Mouse (Mus musculus): Measurements from ENCODE around the gene Mvp.

- TF ChIP-seq CTCF (IDR thresholded peaks at IDR 0.05), result peak; percentile 39
- no peak for TF ChIP-seq EP300 (IDR thresholded peaks at IDR 0.05)
Observed at GRCm38 (mm10) chr7:126996449-126996848, 18.0 kb downstream of the Mvp start.

All from lung, postnatal 0 days (tissue).